Mouse (Mus musculus): ENCODE data around the gene Pgbd5. TPM values are rescaled to one million over a fixed set of nuclear protein-coding genes. Genes with fewer than 3 reads are reported as not detected.

Pgbd5 gene
- total and polyA plus RNA-seq, 2 experiments from 2014 or later = 13.5 to 77.0 TPM

GRCm38 (mm10) chr8:124398843-124399402 is 40.5 kb downstream of the Pgbd5 start:
- no peaks in the 10 kb centered on the region for H3K27me3 ChIP-seq (ENCODE audit: insufficient read depth, low read length)
- H3K27ac ChIP-seq (ENCODE audit: low read depth, low read length) = no peak overlapping the region
- H3K36me3 ChIP-seq (ENCODE audit: insufficient read depth, low read length) = peaks cover 4% of the 10 kb centered on the region; the same call in 1 of the 2 replicates
- TF ChIP-seq CTCF (IDR thresholded peaks at IDR 0.05) = peak; percentile 73
- peak; percentile 69 for DNase-seq (ENCODE audit: low spot score)
- no peak overlapping the region for H3K4me3 ChIP-seq (ENCODE audit: low read depth, low read length)
- 32% methylated on average over 12 of the region's 12 CpGs for whole genome bisulfite sequencing
- no peak overlapping the region for H3K4me2 ChIP-seq (ENCODE audit: low read depth, low read length, poor library complexity, severe bottlenecking)
- H3K9ac ChIP-seq (replicated peaks; ENCODE audit: low read length, poor library complexity, severe bottlenecking) = no peak overlapping the region
- no peaks in the 10 kb centered on the region for H3K4me1 ChIP-seq (ENCODE audit: insufficient read depth, low read length)
- H3K9me3 ChIP-seq (ENCODE audit: low read length) = no peaks in the 10 kb centered on the region
- ATAC-seq (ENCODE audit: low FRiP score) = no peak; the same call in 1 of the 2 replicates

GRCm38 (mm10) chr8:124397321-124398065 is 42.0 kb downstream of the Pgbd5 start:
- no peak overlapping the region for H3K9ac ChIP-seq (replicated peaks; ENCODE audit: low read length, poor library complexity, severe bottlenecking)
- no peaks in the 10 kb centered on the region for H3K4me1 ChIP-seq (ENCODE audit: insufficient read depth, low read length)
- DNase-seq (ENCODE audit: low spot score) (peak; percentile 47), ATAC-seq (ENCODE audit: low FRiP score) (no peak)
- no peak for TF ChIP-seq CTCF (IDR thresholded peaks at IDR 0.05)
- WGBS = 85% methylated on average over 11 of the region's 11 CpGs
- H3K4me3 ChIP-seq (ENCODE audit: low read depth, low read length) = no peak overlapping the region
- H3K36me3 ChIP-seq (ENCODE audit: insufficient read depth, low read length) = peaks cover 4% of the 10 kb centered on the region; the same call in 1 of the 2 replicates
- no peaks in the 10 kb centered on the region for H3K9me3 ChIP-seq (ENCODE audit: low read length)
- no peak overlapping the region for H3K4me2 ChIP-seq (ENCODE audit: low read depth, low read length, poor library complexity, severe bottlenecking)
- H3K27ac ChIP-seq (ENCODE audit: low read depth, low read length) = no peak overlapping the region
- no peaks in the 10 kb centered on the region for H3K27me3 ChIP-seq (ENCODE audit: insufficient read depth, low read length)

- Histone ChIP-seq H3K27ac (ENCODE audit: low read depth, low read length) (no peak overlapping the region), H3K9ac (replicated peaks; ENCODE audit: low read length, poor library complexity, severe bottlenecking) (no peak overlapping the region), H3K4me3 (ENCODE audit: low read depth, low read length) (no peak overlapping the region), H3K36me3 (ENCODE audit: insufficient read depth, low read length) (peaks cover 4% of the 10 kb centered on the region; the same call in 1 of the 2 replicates), H3K27me3 (ENCODE audit: insufficient read depth, low read length) (no peaks in the 10 kb centered on the region), H3K9me3 (ENCODE audit: low read length) (no peaks in the 10 kb centered on the region), H3K4me1 (ENCODE audit: insufficient read depth, low read length) (no peaks in the 10 kb centered on the region), H3K4me2 (ENCODE audit: low read depth, low read length, poor library complexity, severe bottlenecking) (no peak overlapping the region)
- WGBS = 84% methylated on average over 2 of the region's 2 CpGs
- ATAC-seq (ENCODE audit: low FRiP score) (no peak), DNase-seq (ENCODE audit: low spot score) (no peak)
- no peak for TF ChIP-seq CTCF (IDR thresholded peaks at IDR 0.05)
Measured at GRCm38 (mm10) chr8:124396531-124396930, 42.9 kb downstream of the Pgbd5 start.

GRCm38 (mm10) chr8:124395392-124395791 is 44.1 kb downstream of the Pgbd5 start:
- H3K4me1 ChIP-seq (ENCODE audit: insufficient read depth, low read length) = no peaks in the 10 kb centered on the region
- no peaks in the 10 kb centered on the region for H3K9me3 ChIP-seq (ENCODE audit: low read length)
- peaks cover 4% of the 10 kb centered on the region; the same call in 1 of the 2 replicates for H3K36me3 ChIP-seq (ENCODE audit: insufficient read depth, low read length)
- H3K27ac ChIP-seq (ENCODE audit: low read depth, low read length) = no peak overlapping the region
- TF ChIP-seq CTCF (IDR thresholded peaks at IDR 0.05) = no peak
- H3K4me2 ChIP-seq (ENCODE audit: low read depth, low read length, poor library complexity, severe bottlenecking) = no peak overlapping the region
- 75% methylated on average over 7 of the region's 7 CpGs for WGBS
- H3K9ac ChIP-seq (replicated peaks; ENCODE audit: low read length, poor library complexity, severe bottlenecking) = no peak overlapping the region
- no peak overlapping the region for H3K4me3 ChIP-seq (ENCODE audit: low read depth, low read length)
- ATAC-seq (ENCODE audit: low FRiP score) (no peak), DNase-seq (ENCODE audit: low spot score) (no peak)
- H3K27me3 ChIP-seq (ENCODE audit: insufficient read depth, low read length) = no peaks in the 10 kb centered on the region

GRCm38 (mm10) chr8:124394951-124395350 is 44.5 kb downstream of the Pgbd5 start:
- 84% methylated on average over 7 of the region's 7 CpGs for WGBS
- ATAC-seq (ENCODE audit: low FRiP score) = no peak

GRCm38 (mm10) chr8:124393927-124394326 is 45.5 kb downstream of the Pgbd5 start:
- peak; percentile 55 for TF ChIP-seq CTCF (IDR thresholded peaks at IDR 0.05)

More at GRCm38 (mm10) chr8:124394951-124395350, 44.5 kb downstream of the Pgbd5 start:
- H3K27ac ChIP-seq (ENCODE audit: low read depth, low read length) = no peak overlapping the region
- TF ChIP-seq CTCF (IDR thresholded peaks at IDR 0.05) = no peak
- DNase-seq (ENCODE audit: low spot score) = no peak
- no peaks in the 10 kb centered on the region for H3K27me3 ChIP-seq (ENCODE audit: insufficient read depth, low read length)
- H3K4me3 ChIP-seq (ENCODE audit: low read depth, low read length) = no peak overlapping the region
- no peaks in the 10 kb centered on the region for H3K4me1 ChIP-seq (ENCODE audit: insufficient read depth, low read length)
- H3K9ac ChIP-seq (replicated peaks; ENCODE audit: low read length, poor library complexity, severe bottlenecking) = no peak overlapping the region
- H3K9me3 ChIP-seq (ENCODE audit: low read length) = no peaks in the 10 kb centered on the region
- H3K4me2 ChIP-seq (ENCODE audit: low read depth, low read length, poor library complexity, severe bottlenecking) = no peak overlapping the region
- peaks cover 4% of the 10 kb centered on the region; the same call in 1 of the 2 replicates for H3K36me3 ChIP-seq (ENCODE audit: insufficient read depth, low read length)

More at GRCm38 (mm10) chr8:124393927-124394326, 45.5 kb downstream of the Pgbd5 start:
- Histone ChIP-seq H3K36me3 (ENCODE audit: insufficient read depth, low read length) (peaks cover 4% of the 10 kb centered on the region; the same call in 1 of the 2 replicates), H3K9ac (replicated peaks; ENCODE audit: low read length, poor library complexity, severe bottlenecking) (no peak overlapping the region), H3K4me2 (ENCODE audit: low read depth, low read length, poor library complexity, severe bottlenecking) (no peak overlapping the region), H3K4me1 (ENCODE audit: insufficient read depth, low read length) (no peaks in the 10 kb centered on the region), H3K4me3 (ENCODE audit: low read depth, low read length) (no peak overlapping the region), H3K27ac (ENCODE audit: low read depth, low read length) (no peak overlapping the region), H3K9me3 (ENCODE audit: low read length) (no peaks in the 10 kb centered on the region), H3K27me3 (ENCODE audit: insufficient read depth, low read length) (no peaks in the 10 kb centered on the region)
- DNase-seq (ENCODE audit: low spot score) (no peak), ATAC-seq (ENCODE audit: low FRiP score) (no peak)
- 85% methylated on average over 4 of the region's 4 CpGs for WGBS
